Mouse (Mus musculus) cerebellum, postnatal 10 days (tissue): ENCODE measurements around the gene Shisa5.

ENCODE experiments used
- DNase-seq, 2 experiments: peaks; one replicate each; pipeline ENCODE4 v3.0.0; 2021; ENCODE audit warnings: mixed read lengths in 2 of 2

Gene Shisa5

DNA sequence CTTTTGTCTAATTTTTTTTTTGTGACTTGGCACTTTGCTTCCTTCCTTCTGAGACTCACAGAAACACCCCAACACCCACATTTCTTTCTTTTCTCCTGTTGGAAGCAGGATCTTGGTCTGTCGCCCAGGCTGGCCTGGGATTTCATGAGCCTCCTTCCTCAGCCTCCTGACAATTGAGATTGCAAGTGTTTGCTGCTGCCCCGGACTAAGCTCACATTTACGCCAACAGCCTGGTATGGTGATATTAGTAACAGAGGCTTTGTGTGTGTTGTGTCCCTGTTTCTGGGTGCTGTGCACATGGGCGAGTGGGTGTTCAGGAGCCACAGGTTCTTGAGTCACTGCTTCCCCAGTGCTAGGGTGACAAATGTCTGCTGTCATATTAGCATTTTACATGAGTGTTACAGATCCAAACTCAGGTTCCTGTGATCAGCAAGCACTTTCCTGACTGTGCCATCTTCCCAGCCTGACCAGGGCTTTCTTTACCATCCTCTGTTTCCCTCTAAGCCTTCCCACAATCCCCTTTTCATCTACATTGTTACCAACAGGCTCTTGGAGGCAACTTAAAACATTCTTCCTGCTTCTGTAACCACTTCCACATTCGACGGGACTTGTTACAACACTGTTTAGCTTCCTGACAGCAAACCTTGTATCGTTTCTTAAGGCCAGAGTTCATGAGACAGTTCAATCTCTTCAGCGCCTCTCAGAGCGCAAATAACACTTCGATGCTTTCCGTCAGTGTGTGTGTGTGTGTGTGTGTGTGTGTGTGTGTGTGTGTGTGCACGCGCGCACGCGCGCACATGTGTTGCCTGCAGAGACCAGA, 15.3 kb upstream of the Shisa5 start:
- no peak for DNase-seq

DNA sequence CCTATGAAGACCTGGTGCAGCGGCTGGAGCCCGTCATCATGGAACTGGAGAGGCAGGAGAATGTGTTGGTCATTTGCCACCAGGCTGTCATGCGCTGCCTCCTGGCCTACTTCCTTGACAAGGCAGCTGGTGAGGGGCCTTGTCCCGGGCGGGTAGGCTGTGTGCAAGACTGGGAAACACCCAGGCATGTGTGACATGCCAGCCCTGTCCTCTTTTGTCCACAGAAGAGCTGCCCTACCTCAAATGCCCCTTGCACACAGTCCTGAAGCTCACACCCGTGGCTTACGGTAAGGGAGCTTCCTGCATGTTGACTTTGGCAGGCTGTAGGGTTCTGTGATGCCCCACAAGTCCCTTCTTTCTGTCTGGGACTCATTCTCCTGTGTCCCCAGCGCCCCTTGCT, 10.8 kb upstream of the Shisa5 start:
- peak; percentile 72 to 77 for DNase-seq

DNA sequence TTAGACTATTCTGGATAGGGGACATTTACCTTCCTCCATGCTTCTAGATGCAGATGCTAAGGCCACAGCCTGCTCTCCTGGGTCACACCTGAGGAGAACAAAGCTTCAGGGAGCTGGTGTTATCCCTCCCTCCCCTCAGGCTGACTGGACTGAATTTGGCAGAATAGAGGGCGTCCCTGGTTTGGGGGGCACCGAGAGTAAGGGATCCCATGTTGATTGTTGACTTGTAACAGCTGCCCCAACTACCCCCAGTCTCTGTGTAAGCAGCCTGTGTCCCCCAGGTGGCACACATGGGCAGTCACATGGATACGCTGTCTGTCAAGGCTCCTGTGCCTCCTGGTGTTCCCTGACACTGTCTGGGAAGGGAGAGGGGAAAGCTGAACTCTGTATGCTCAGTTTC, 9.9 kb upstream of the Shisa5 start:
- no peak for DNase-seq

DNA sequence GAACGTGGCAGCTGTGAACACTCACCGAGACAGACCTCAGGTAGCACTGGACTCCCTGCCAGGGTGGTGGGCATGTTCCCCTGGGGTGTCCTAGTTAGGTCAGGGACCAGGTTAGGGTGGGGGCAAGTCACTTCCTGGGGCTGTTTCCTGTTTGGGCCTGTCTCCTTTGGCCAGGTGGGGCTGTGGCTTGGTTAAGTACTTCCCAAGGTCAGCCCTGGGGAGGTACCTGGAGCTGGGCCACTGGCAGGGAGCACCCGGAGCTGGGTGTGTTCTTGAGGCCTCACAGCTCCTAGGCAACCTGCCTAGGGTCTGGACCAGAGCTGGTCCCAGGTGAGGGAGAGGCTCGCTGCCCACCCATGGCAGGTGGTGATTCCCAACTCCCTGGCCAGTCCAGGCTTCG, 9.4 kb upstream of the Shisa5 start:
- no peak for DNase-seq

DNA sequence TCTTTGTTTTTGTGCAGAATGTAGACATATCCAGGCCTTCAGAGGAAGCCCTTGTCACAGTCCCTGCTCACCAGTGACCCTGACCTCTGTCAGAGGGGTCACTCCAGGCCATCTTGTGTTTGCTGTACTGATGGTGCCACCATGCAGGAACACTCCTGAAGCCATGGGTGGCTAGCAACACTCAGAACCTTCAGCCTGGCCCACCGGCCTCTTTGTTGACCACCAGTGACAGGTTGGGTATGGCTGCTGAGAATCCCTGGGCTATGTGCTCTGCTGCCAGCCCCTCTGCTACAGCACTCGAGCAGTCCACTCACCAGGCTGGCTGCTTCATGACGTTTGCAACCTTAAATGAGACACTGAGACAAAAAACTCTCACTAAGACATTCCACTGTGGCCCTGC, 8.1 kb upstream of the Shisa5 start:
- DNase-seq: no peak

DNA sequence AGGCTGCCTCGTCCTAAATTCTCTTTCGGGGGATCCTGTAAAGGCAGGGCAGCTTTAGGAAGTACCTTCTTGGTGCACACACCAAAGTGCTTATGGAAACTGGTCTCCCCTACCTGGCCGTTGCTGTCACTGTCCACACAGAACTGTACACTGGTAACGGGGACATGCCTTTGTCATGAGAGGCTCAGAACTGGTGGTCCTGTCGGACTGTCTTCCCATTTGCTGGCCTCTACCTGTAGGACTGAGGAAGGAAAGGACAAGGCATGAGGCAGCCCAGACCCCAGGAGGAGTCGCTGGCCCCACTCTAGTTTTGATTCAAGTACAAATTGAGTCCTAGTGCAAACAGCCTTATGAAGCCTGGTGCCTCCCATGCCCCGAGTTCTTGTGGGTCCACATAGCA, 7.4 kb upstream of the Shisa5 start:
- DNase-seq: no peak

DNA sequence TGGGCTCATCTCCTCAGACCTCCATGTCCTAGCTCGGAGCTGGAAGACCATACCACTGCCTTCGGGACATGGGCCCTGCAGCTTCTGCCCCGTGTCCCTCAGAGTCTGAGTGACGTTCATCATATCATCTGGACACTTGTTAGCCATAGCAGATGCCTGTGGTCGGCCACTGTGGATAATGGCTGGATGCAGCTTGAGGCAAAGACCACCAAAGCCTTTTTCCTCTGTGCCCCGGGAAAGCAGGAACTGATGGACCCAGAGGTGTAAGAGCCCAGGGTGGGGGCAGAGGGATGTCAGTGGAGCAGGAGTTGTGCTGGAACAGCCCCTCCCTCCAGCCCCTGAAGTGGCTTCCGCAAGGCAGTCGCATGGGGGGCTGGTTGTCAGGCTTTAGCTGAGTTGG, 6.7 kb upstream of the Shisa5 start:
- no peak for DNase-seq

DNA sequence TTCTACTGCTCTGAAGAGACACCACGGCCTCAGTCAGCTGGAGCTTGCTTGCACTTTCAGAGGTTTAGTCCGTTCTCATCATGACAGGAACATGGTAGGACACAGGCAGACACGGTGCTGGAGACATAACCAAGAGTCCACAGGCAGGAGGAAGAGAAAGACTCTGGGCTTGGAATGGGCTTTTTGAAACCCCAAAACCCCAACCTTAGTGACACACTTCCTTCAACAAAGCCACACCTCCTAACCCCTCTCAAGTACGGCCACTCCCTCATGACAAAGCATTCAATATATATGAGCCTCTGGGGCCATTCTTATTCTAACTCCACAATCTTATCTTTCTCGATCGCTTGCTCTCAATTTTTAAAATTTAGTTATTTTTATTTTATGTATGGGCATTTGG, 5.9 kb upstream of the Shisa5 start:
- no peak for DNase-seq

DNA sequence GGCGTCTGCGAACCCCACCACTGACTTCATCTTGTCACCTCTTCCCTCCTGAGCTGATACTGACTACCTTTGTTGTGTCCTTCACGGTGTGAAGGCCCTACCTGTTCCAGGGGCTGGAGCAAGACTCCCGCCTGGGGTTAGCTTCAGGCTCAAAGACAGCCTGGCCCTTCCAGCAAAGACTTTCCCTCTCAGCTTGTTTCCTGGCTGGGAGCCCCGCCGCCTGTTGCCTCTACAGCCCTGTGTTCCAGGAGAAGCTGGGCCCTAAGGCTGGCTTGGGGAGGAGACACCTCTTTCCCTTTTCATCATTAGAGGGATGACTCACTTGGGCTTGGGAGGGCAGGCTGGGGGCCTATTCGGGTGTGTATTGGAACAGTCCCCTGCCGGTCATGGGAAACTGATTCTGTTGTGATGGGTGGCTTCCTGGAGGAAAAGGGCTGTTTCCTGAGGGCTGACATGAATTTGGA, 568 bp downstream of the Shisa5 start:
- peak; percentile 69 to 77 for DNase-seq

DNA sequence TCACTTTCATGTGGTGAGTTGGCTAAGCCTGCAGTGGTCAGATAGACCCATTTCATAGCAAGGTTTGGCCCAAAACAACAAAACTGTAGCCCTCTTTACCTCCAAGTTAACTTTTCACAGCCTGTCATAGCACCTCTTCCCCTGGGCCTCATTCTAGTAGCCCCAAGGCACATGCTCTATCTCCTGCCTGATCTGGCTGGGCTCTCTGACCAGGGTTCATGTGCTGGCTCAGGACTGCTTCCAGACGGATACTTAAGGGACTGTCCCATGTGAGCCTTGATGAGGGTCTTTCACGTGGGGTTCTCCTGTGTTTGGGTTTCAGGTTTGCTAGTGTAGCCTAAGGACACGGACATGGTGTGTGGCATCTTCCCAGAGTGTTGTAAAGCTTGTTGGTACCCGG, 1.3 kb downstream of the Shisa5 start:
- DNase-seq: no peak

DNA sequence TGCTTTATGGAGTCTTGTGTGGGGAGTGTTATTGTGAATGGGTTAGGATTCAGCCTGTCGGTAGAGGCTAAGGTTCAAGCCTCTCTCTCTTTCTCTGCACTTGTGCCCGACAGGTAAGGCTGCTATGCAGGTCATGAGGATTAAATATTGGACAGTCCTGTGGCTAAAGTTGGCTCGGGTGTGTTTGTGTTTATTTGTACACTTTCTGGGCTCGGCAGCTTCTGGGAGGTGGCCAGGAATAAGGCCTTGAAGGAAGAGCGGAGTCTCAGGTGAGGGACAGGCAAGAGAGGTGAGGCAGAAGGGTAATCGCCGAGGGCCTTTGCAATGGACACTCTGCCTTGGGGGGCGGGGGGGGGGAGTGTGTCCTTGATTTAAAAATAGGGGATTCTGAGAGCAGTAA, 1.9 kb downstream of the Shisa5 start:
- DNase-seq: no peak

DNA sequence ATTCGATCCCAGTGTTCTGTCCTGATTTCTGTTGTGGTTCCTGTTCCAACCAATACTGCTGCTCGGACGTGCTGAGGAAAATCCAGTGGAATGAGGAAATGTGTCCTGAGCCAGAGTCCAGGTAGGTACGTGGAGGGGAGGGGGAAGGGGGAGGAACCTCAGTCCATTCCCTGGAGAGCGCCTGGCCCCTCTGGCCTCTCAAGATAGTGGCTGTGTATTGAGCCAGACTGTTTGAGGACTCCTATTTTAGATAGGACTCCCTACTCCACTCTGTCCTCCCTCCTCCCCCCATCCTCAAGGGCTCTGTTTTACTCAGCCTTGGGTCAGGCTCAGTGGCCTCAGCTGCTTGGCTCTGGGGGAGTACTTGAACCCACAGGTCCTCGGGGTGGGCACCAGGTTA, 2.5 kb downstream of the Shisa5 start:
- no peak for DNase-seq

DNA sequence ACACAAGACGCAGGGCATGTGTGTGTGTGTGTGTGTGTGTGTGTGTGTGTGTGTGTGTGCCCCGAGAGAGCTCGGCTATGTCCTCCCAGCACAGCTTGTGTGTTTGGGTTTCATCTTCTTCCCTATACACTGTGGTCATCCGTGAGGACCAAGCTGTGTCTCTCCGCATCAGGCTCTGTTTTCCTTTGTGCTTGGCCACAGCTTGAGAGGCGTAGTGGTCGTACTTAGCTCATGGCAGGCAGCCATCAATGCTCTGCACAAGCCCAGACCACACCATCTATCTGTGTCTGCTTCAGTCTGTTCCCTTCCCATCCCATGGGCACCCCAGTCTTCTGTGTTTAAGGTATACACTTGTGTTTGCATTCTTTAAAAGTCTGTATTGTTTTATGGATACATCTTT, 3.0 kb downstream of the Shisa5 start:
- peak in 1 of 2 experiments; percentile 42 for DNase-seq

DNA sequence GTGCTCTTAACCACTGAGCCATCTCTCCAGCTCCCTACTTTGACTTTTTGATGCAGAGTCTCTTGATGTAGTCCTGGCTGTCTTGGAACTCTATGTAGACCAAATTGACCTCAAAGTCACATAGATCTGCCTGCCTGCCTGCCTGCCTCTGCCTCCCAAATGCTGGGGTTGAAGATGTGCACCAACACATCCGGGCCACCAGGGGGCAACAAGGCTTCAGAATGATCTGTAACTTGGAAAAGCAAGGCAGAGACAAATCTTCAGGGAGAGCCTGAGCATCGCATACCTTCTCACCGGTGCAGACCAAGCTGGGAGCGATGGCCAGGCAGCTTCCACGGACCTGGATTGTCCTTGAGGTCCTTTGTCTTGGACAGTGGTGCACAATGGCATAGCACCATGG, 7.9 kb downstream of the Shisa5 start:
- peak; percentile 60 to 62 for DNase-seq

DNA sequence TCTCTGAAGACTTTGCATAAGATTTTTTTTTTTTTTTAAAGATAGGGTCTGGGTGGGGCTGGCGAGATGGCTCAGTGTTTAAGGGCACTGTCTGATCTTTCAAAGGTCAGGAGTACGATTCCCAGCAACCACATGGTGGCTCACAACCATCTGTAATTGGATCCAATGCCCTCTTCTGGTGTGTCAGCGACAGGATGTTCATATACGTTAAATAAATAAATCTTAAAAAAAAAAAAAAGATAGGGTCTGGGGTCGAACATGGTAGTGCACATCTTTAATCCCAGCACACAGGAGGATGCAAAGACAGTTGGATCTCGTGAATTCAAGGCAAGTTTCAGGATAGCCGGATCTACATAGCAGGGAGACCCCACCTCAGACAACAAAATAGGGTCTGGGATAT, 11.0 kb downstream of the Shisa5 start:
- no peak for DNase-seq

DNA sequence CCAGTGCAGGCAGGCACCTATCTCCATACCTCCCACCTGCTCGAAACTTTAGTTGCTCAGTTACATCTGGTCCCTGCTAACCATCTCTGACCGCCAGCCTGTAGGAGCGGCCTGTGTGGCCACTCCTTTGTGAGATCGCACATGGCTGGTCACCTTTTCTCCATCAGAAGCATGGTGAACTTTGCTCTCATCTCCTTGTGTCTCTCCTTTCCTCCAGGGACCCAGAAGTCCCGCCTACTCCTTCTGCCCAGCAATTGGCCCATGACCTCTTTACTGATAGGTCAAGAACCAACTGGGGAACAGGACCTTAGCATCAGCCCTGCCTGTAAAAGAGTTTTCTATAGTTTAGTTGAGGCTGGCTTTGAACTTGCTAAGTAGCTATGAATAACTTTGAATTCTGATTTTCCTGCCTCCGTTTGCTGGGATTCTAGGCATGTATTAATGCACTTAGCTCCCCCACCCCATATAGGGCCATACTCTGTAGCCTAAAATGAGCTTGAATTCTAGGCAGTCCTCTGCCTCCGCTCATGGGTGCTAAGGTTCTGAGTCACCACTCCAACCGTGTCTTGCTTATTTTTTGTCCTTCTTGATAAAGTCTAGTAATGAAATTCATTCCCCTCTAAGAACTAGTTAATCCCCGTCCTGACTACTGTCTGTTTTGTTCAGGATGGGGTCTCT, 11.8 kb downstream of the Shisa5 start:
- no peak for DNase-seq

DNA sequence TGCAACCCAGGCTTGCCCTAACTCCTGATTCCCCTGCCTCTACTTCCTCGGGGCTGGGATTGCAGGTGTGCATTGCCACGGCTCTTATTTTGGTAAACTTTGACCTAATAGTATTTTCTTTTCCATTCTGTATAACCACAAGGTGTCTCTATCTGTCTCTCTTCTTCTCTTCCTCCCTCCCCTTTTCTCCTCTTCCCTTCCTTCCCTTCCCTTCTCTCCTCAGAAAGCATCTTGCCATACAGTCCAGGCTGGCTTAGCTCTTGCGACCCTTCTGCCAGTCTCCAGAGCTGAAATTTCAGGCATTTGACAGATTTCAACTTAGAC, 12.3 kb downstream of the Shisa5 start:
- no peak for DNase-seq

DNA sequence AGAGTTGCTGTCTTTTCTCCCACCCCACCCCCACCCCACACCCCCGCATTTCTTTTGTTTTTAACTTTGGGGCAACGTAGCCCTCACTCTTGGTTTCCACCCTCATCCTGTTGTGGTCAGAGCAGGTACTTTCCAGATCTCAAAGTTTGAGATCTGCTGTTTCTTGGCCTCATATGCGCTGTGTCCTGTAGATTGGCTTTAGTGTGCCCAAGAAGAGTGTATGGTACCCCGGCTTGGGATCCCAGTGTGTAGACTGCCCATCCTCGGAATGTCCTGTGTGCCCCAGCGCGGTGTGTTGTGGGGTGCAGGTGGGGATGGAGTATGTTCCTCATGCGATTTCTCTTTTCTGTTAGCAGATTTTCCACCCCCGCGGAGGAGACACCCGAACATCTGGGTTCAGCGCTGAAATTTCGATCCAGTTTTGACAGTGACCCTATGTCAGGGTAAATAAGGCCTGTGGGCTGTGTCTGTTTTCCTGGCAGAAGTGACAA, 12.7 kb downstream of the Shisa5 start:
- no peak for DNase-seq

DNA sequence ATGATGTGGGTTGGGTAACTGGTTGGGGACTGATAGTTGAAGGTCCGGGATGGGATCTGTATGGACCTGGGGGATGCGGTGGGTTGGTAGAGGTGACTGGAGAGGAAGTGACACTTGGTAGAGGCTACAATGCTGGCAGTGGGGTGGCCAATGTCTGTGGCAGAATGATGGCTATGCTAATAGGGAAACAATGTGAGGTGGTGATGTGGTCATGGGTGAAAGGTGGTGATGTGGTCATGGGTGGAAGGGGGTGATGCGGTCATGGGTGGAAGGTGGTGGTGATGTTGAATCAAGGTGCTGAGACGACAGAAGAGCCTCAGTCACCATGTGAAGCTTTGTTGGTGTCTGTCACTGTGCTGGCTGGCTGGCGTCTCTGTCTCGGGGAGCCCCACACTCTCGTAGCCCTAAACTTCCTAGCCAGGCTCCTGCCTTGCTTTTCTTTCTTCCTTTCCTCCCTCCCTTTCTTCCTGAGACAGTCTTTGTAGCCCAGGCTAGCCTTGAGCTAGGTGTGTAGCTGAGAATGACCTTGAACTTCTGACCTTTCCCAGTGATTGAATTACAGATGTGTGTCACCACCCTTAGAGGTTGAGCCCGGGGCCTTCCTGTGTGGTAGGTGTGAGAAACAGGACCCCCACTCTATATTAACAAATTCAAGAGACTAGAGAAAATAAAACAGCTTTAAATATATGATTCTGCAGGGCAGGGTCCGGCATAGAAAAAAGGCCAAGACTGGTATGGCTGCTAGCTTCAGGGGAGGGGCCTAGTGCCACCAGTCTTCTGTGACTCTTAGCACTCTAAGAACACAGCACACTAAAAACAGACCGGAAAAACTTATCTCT, 13.5 kb downstream of the Shisa5 start:
- no peak for DNase-seq

DNA sequence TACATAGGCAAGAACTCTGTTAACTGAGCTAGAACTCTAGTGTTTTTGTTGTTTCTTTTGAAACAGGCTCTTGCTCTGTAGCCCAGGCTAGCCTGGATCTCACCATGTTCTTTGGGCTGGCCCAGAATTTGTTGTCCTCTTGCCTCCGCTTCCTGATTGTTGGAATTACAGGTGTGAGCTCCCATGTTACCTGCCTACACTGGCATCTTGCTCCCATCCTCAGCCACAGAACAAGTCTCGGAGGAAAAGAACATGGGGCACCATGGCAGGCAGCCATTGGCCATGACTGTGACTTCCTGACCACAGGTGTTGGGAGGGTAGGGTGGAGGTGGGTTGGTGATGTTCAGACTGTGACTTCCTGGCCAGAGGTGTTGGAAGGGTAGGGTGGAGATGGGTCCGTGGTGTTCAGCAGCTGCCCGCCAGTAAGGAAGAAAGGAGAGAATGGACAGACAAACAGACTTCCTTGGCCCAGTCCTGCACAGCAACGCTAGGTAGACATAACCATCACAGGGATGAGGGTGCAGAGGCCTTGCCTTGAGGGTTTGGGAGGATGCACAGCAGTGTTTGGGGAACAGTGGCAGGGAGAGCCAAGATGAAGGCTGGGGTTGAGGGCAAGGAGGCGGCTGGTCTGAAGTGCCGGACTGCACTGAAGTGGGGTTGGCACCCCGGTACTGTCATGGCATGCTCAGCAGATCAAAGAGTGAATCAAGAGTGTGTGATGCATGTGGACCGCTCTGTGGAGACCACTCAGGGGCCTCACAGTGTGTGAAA, 14.3 kb downstream of the Shisa5 start:
- DNase-seq: no peak

DNA sequence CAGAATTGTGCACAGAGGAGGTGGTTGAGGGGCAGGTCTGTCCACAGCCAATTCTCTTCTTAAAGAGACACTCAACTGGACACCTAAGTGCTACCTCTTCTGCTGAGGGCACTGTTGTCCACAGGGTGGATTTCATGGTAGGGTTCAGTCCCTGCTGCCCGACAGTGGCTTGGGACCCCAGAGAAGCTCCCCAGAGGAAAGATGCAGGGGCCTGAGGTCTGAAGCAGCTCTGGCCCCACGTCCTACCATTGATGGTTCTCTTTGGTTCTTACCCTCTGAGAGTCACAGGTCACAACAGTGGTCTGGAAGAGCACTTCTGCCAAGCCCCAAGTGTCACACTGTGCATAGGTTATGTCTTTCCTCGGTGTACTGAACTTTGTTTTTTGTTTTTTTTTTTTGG, 15.0 kb downstream of the Shisa5 start:
- DNase-seq: no peak

DNA sequence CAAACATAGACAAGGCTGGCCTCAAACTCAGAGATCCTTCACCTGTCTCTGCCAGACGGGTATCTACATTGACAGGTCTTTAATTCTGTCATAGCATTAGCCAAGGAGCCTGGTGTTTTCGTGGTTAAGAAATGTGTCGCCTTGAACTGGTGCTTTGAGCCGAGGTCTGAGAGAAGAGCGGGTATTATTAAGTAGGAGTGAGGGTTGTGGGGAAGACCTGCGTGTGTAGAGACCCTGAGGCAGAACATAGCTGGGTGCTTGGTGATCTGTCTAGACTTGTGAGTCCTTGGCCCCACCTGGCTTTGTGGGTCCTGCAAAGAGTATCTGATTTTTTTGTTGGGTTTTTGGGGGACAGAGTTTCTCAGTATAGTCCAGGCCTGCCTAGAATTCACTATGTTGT, 15.5 kb downstream of the Shisa5 start:
- DNase-seq: no peak

DNA sequence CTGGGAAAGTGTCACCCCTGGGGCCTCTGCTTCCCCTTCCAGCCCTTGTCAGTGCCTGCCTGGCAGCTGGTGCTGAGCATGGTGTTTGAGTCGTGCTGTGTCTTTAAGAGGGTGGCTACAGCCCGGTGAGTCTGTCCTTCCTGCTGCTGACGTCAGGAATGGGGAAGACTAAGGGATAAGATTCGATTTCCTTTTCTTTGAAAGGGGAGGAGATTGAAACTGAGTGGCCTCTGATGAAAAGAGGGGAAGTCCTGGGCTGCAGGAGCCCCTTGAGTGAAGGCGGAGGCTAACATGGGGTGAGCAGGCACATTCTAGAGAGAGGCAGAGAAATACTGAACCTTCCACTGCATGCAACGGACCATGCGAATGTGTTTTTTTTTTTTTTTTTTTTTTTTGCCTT, 16.3 kb downstream of the Shisa5 start:
- peak; percentile 56 to 67 for DNase-seq
